Mouse (Mus musculus) brain, adult 10 weeks (tissue): ENCODE measurements around the gene Mfsd4b4. TPM values are rescaled to one million over a fixed set of nuclear protein-coding genes. Genes with fewer than 3 reads are reported as not detected.

ENCODE experiments used
- polyA plus RNA-seq: library from polyadenylated mRNA; stranded (reverse); fragments of 350-450 nt; fragmentation: Illumina TruSeq; extraction: RNeasy Lipid Tissue Mini Kit (QIAGEN cat#74804); gene quantifications from one replicate; pipeline ENCODE4 v1.2.3, GENCODE M21; 2015; ENCODE audit warnings: low read depth, low replicate concordance

The Mfsd4b4 gene
- 7.5 TPM for polyA plus RNA-seq

DNA sequence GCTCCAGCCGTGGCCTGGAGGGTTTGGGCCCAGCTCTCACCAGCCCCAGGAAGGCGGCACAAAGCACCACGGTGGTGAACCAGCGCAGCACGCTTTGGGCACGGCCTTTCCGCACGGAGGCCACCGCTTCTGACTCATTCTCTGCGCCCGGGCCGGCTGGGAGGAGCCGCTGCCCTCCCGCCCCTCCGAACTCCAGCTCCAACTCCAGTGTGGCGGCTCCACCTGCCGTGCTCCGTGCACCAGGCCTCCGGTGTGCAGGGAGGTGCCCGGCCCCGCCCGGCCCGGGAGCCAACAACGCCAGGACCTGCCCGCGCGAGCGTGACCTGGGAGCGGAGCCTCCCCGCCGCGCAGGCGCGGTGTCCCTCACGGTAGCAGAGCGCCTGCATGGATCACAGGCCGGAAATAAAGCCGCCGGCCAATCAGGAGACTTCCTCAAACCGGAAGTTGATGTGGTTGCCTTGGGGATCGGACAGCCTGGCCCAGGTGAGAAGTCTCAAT is at the start of gene Mfsd4b4:
Gene Mfsd4b4, minus strand, starts transcription at position 365 of the 498 bp plus-strand sequence.

DNA sequence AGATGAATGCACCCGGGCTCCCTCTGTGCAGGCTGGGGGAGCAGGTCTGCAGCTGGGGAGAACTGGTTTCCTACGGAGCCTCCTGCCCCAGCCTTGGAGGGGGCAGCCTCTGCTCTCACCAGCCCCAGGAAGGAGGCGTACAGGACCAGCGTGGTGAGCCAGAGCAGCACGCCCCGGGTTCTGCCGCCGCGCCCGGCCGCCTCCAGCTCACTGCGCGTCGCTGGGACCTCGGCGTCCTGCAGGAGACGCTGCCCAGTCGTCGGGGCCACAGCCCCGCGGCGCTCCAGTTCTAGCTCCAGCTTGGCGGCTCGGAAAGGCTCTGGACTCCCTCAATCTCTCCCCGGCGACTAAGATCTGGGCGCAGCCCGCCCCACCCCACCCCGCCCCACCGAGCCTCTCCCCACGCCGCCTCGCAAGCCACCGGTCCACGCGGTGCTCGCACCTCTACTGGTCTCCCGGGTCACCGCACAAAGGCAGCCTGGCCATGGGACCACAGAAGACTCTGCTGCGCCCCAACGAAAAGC is 27.6 kb upstream of the Mfsd4b4 start, which contains the start of gene Mfsd4b2:
Gene Mfsd4b2, minus strand, starts transcription at position 308 of the 524 bp plus-strand sequence.

Other genes with a start within 250 kb of the Mfsd4b4 start
- gene Rev3l, start 167.1 kb downstream of the Mfsd4b4 start, polyA plus RNA-seq, result 19.7 TPM
- gene Mfsd4b2, start 27.7 kb upstream of the Mfsd4b4 start, polyA plus RNA-seq, result not detected
- not detected for gene Mfsd4b3, start 60.9 kb upstream of the Mfsd4b4 start, polyA plus RNA-seq
- gene Mfsd4b5, start 87.4 kb upstream of the Mfsd4b4 start, polyA plus RNA-seq, result not detected
- gene Mfsd4b1, start 126.0 kb upstream of the Mfsd4b4 start, polyA plus RNA-seq, result 0.85 TPM
- gene Slc16a10, start 243.0 kb upstream of the Mfsd4b4 start, polyA plus RNA-seq, result 2.3 TPM